12 mouse cellular contexts compared by ENCODE assay signal in the genomic region with DNA sequence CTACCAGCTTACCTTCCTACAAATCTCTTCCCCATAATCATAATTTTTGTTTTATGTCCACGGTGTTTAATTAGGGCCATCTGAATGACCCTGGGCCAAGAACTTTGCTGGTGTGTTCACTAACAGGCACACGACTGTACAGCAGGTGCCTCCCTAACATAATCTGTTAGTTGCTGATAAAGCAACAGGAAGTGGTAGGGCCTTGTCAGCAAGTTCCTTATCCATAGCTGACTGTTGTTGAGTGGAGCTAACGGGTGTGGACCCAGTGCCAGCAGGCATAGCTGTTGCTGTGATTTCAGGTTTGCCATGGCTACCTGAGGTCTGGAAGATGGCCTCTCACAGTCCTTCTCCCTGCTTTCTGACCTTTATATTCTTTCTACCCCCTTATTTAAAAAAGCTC. TPM values are rescaled to one million over a fixed set of nuclear protein-coding genes. Genes with fewer than 3 reads are reported as not detected.
DNase-seq lines count a peak whose midpoint lies in the region; ATAC-seq and TF ChIP-seq lines count a peak whose summit lies in the region.
"Had no signal": no experiment of that assay in that cellular context is flagged by ENCODE, and none has a peak within 500 bp of the region (broad histone marks: within the 10 kb centered on the region; RNA-seq: fewer than 3 reads in every experiment).

No protein-coding gene starts in this region.

- ATAC-seq in intestine, postnatal 0 days = peak; percentile 73
- ATAC-seq in forebrain, embryonic 16.5 days = no peak
- ATAC-seq in hindbrain, embryonic 11.5 days (ENCODE audit: low FRiP score) = no peak

- no peak overlapping the region for H3K4me3 ChIP-seq in intestine, postnatal 0 days (ENCODE audit: low read depth, low read length)
- peak overlapping the region; percentile 14 for H3K4me3 ChIP-seq in megakaryocyte, embryonic 14.5 days (replicated peaks)
- no peak overlapping the region for H3K4me3 ChIP-seq in forebrain, embryonic 16.5 days (replicated peaks; ENCODE audit: low read length)
- H3K4me3 ChIP-seq in hindbrain, embryonic 11.5 days (ENCODE audit: low read depth, low read length) = no peak overlapping the region
- H3K4me3 ChIP-seq: heart, embryonic 13.5 days; limb, embryonic 12.5 days had no signal

- H3K27me3 ChIP-seq in intestine, postnatal 0 days (replicated peaks; ENCODE audit: control insufficient read depth, insufficient read depth, low read length) = no peaks in the 10 kb centered on the region
- H3K27me3 ChIP-seq in megakaryocyte, embryonic 14.5 days (replicated peaks) = no peaks in the 10 kb centered on the region
- no peaks in the 10 kb centered on the region for H3K27me3 ChIP-seq in forebrain, embryonic 16.5 days (replicated peaks; ENCODE audit: control insufficient read depth, insufficient read depth, low read length)
- no peaks in the 10 kb centered on the region for H3K27me3 ChIP-seq in hindbrain, embryonic 11.5 days (ENCODE audit: control insufficient read depth, insufficient read depth, low read length)
- H3K27me3 ChIP-seq: heart, embryonic 13.5 days; limb, embryonic 12.5 days had no signal

- WGBS in intestine, postnatal 0 days = 23% methylated on average over 3 of the region's 3 CpGs
- WGBS in forebrain, embryonic 16.5 days = 92% methylated on average over 3 of the region's 3 CpGs
- 87% methylated on average over 3 of the region's 3 CpGs for WGBS in hindbrain, embryonic 11.5 days

- H3K9me3 ChIP-seq in intestine, postnatal 0 days (ENCODE audit: control insufficient read depth) = no peaks in the 10 kb centered on the region
- H3K9me3 ChIP-seq in megakaryocyte, embryonic 14.5 days = no peaks in the 10 kb centered on the region
- no peaks in the 10 kb centered on the region for H3K9me3 ChIP-seq in forebrain, embryonic 16.5 days (ENCODE audit: control insufficient read depth, low read length)
- H3K9me3 ChIP-seq in hindbrain, embryonic 11.5 days (ENCODE audit: control insufficient read depth, low read length) = no peaks in the 10 kb centered on the region

- no peak overlapping the region for H3K4me2 ChIP-seq in intestine, postnatal 0 days (replicated peaks; ENCODE audit: low read depth)
- no peak overlapping the region for H3K4me2 ChIP-seq in forebrain, embryonic 16.5 days (ENCODE audit: low read length)
- no peak overlapping the region for H3K4me2 ChIP-seq in hindbrain, embryonic 11.5 days (replicated peaks; ENCODE audit: low read depth, low read length)
- H3K4me2 ChIP-seq: heart, embryonic 13.5 days; limb, embryonic 12.5 days had no signal

- H3K9ac ChIP-seq in intestine, postnatal 0 days (ENCODE audit: low read depth, low read length) = no peak overlapping the region
- no peak overlapping the region for H3K9ac ChIP-seq in forebrain, embryonic 16.5 days (replicated peaks; ENCODE audit: low read depth, low read length)
- H3K9ac ChIP-seq in hindbrain, embryonic 11.5 days (ENCODE audit: low read depth, low read length) = no peak overlapping the region
- H3K9ac ChIP-seq: heart, embryonic 13.5 days; limb, embryonic 12.5 days had no signal

- DNase-seq in CD4-positive helper T cell, adult 2 months (ENCODE audit: low read depth, low spot score) = peak; percentile 24
- peak; percentile 36 for DNase-seq in MEL-GATA-1-ER (ENCODE audit: extremely low read depth, low read depth)
- DNase-seq in gastrocnemius, postnatal 25 days = no peak
- DNase-seq in cerebellum, adult 18-20 months = no peak
- no peak for DNase-seq in hindbrain, embryonic 11.5 days (ENCODE audit: low spot score)
- DNase-seq: cerebellum, adult 8-10 months; kidney, postnatal 14 days had no signal

- H3K4me1 ChIP-seq in intestine, postnatal 0 days (replicated peaks; ENCODE audit: control insufficient read depth, insufficient read depth, low read length) = no peaks in the 10 kb centered on the region
- H3K4me1 ChIP-seq in megakaryocyte, embryonic 14.5 days = peaks cover 3% of the 10 kb centered on the region; the same call in 1 of the 2 replicates
- no peaks in the 10 kb centered on the region for H3K4me1 ChIP-seq in forebrain, embryonic 16.5 days (replicated peaks; ENCODE audit: control insufficient read depth, insufficient read depth, low read length)
- no peaks in the 10 kb centered on the region for H3K4me1 ChIP-seq in hindbrain, embryonic 11.5 days (replicated peaks; ENCODE audit: control insufficient read depth, insufficient read depth, low read length)
- H3K4me1 ChIP-seq: limb, embryonic 12.5 days had no signal

- no peak overlapping the region for H3K27ac ChIP-seq in intestine, postnatal 0 days (ENCODE audit: low read depth, low read length)
- no peak overlapping the region for H3K27ac ChIP-seq in forebrain, embryonic 16.5 days (ENCODE audit: low read length)
- no peak overlapping the region for H3K27ac ChIP-seq in hindbrain, embryonic 11.5 days (ENCODE audit: low read depth, low read length)
- H3K27ac ChIP-seq: heart, embryonic 13.5 days; limb, embryonic 12.5 days had no signal

- H3K36me3 ChIP-seq in intestine, postnatal 0 days (ENCODE audit: control insufficient read depth, insufficient read depth) = no peaks in the 10 kb centered on the region
- H3K36me3 ChIP-seq in megakaryocyte, embryonic 14.5 days (replicated peaks; ENCODE audit: low read length) = no peaks in the 10 kb centered on the region
- no peaks in the 10 kb centered on the region for H3K36me3 ChIP-seq in forebrain, embryonic 16.5 days (ENCODE audit: control insufficient read depth, insufficient read depth)
- no peaks in the 10 kb centered on the region for H3K36me3 ChIP-seq in hindbrain, embryonic 11.5 days (ENCODE audit: control insufficient read depth, insufficient read depth, low read length)
- H3K36me3 ChIP-seq: heart, embryonic 13.5 days; limb, embryonic 12.5 days had no signal

- peak; percentile 18; the same call in 1 of the 2 replicates for TF ChIP-seq CTCF in intestine, postnatal 0 days (IDR thresholded peaks at IDR 0.05; ENCODE audit: low read depth)

RNA-seq across cellular contexts. Expression of gene Nmd3, which starts 47.6 kb away (rescaled TPM):
- 71.5 and 72.7 TPM in 2 replicates for polyA plus RNA-seq in intestine, postnatal 0 days (2015; fragmentation: Nextera tagmentation; extraction: Ambion mirVana)
- polyA plus RNA-seq in megakaryocyte, embryonic 14.5 days (2012; ENCODE audit: insufficient read depth, low replicate concordance) = 0.35 and 15.5 TPM in 2 replicates
- 10 to 100 TPM; 24.2 to 34.7 TPM for total RNA-seq in gastrocnemius, postnatal 25 days (2021)
- 112 and 119 TPM in 2 replicates for polyA plus RNA-seq in forebrain, embryonic 16.5 days (2015; fragmentation: Nextera tagmentation; extraction: Ambion mirVana)
- polyA plus RNA-seq in hindbrain, embryonic 11.5 days (2014; fragmentation: Nextera tagmentation; extraction: Ambion mirVana) = 139 and 144 TPM in 2 replicates

Comparison
In these comparisons a context has a peak if more than half of its experiments do, and no peak if none do; other contexts are left out.
1. DNase-seq: peak in CD4-positive helper T cell, adult 2 months (single experiment) and MEL-GATA-1-ER (single experiment); none in gastrocnemius, postnatal 25 days (single experiment), cerebellum, adult 18-20 months (0 of 2) and hindbrain, embryonic 11.5 days (single experiment).